Mouse (Mus musculus) limb, embryonic 14.5 days (tissue): Measurements from ENCODE around the gene Cpeb3. TPM values are rescaled to one million over a fixed set of nuclear protein-coding genes. Genes with fewer than 3 reads are reported as not detected.
"Not testable (repeated sequence)": the region's sequence is repeated elsewhere in the genome, so short reads cannot be mapped to it uniquely, and the experiment has no call there.

Source experiments
- ATAC-seq: fragments of 200-750 bp; cut with Nextera tagmentation; 2 replicates; pipeline ENCODE4 v1.8.0; 2017; ENCODE audit warnings: low read depth, moderate number of reproducible peaks, moderate TSS enrichment; ENCODE audit not compliant: low FRiP score
- DNase-seq: peaks from one replicate; pipeline ENCODE4 v3.0.0-alpha.2; 2015; ENCODE audit warnings: low spot score
- H3K27ac ChIP-seq: fragments of 300-500 bp; sonication (generic); replicated peaks from 2 replicates; pipeline ENCODE4 v1.5.1; 2014; ENCODE audit warnings: low read depth, mild to moderate bottlenecking, low read length, moderate library complexity, mixed read lengths
- H3K27me3 ChIP-seq: fragments of 300-500 bp; sonication (generic); 2 replicates; pipeline ENCODE4 v1.6.1; 2014; ENCODE audit warnings: low read length, mixed read lengths; ENCODE audit not compliant: control insufficient read depth, insufficient read depth
- H3K36me3 ChIP-seq: fragments of 300-500 bp; sonication (generic); 2 replicates; pipeline ENCODE4 v1.6.1; 2014; ENCODE audit warnings: mild to moderate bottlenecking, low read length, moderate library complexity, mixed read lengths; ENCODE audit not compliant: control insufficient read depth, insufficient read depth
- H3K4me1 ChIP-seq: fragments of 300-500 bp; sonication (generic); 2 replicates; pipeline ENCODE4 v1.6.1; 2014; ENCODE audit warnings: antibody characterized with exemption, low read length, mixed read lengths; ENCODE audit not compliant: control insufficient read depth, insufficient read depth
- H3K4me2 ChIP-seq: fragments of 300-500 bp; sonication (generic); replicated peaks from 2 replicates; pipeline ENCODE4 v1.6.1; 2014; ENCODE audit warnings: low read depth, mild to moderate bottlenecking, low read length, moderate library complexity; ENCODE audit not compliant: severe bottlenecking
- H3K4me3 ChIP-seq: fragments of 300-500 bp; sonication (generic); replicated peaks from 2 replicates; pipeline ENCODE4 v1.5.1; 2014; ENCODE audit warnings: low read length
- H3K9ac ChIP-seq: fragments of 300-500 bp; sonication (generic); 2 replicates; pipeline ENCODE4 v1.6.1; 2014; ENCODE audit warnings: mild to moderate bottlenecking, low read depth, low read length, moderate library complexity; ENCODE audit not compliant: severe bottlenecking
- H3K9me3 ChIP-seq: fragments of 300-500 bp; sonication (generic); 2 replicates; pipeline ENCODE4 v1.6.1; 2016; ENCODE audit warnings: low read length; ENCODE audit not compliant: control insufficient read depth
- POLR2A ChIP-seq: fragments of 200-500 bp; IDR thresholded peaks from 2 replicates; pipeline ENCODE4 v1.8.0; 2012; ENCODE audit warnings: inconsistent platforms, mild to moderate bottlenecking, moderate library complexity, borderline replicate concordance; ENCODE audit not compliant: insufficient read depth, insufficient read length; ENCODE audit errors: extremely low read depth
- WGBS: fragments of 180-500 bp; shearing (Covaris S2); extraction: QIAGEN DNeasy Blood & Tissue Kit; methylation state at CpG from one replicate; pipeline ENCODE4 v1.1.7; 2014; 5-methylcytosine and 5-hydroxymethylcytosine counted together
- polyA plus RNA-seq, 2 experiments: library from polyadenylated mRNA; depleted of rRNA in 1 of 2; stranded (reverse) in 1 of 2; unstranded in 1 of 2; fragments of >200 nt; fragmentation: Nextera tagmentation in 1 of 2; extraction: Ambion mirVana in 1 of 2; gene quantifications; 2 replicates each; pipeline versions ENCODE4 v1.2.1 to v1.2.3; 2012 to 2014

Cpeb3 gene
- polyA plus RNA-seq, 2 experiments: 1.4 to 1.6 TPM

DNA sequence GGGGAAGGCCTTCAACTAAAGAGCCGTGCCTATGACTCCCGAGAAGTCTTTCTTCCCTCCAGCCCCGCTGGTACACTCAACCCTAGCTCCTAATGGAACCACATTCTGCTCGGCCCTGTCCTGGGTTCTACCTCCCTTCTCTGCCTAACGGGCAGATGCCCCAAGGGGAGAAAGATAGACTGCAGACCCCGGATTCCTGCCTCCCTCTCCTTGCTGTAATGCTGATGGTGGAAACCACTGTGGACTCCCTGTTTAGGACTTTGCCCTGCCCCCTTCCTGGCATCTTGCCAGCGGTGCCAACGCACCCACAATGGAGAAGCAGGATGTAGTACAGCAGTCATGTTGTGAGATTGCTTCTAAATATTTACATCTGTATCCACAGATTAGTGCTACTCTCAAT, 27.4 kb upstream of the Cpeb3 start:
- Histone ChIP-seq H3K4me3 (no peak overlapping the region), H3K9me3 (no peaks in the 10 kb centered on the region), H3K4me1 (peaks cover 4% of the 10 kb centered on the region), H3K27me3 (peaks cover 17% of the 10 kb centered on the region), H3K27ac (no peak overlapping the region), H3K9ac (no peak overlapping the region), H3K36me3 (no peaks in the 10 kb centered on the region), H3K4me2 (no peak overlapping the region)
- ATAC-seq: no peak
- 44% methylated on average over 8 of the region's 8 CpGs for WGBS
- no peak for DNase-seq
- no peak for TF ChIP-seq POLR2A

DNA sequence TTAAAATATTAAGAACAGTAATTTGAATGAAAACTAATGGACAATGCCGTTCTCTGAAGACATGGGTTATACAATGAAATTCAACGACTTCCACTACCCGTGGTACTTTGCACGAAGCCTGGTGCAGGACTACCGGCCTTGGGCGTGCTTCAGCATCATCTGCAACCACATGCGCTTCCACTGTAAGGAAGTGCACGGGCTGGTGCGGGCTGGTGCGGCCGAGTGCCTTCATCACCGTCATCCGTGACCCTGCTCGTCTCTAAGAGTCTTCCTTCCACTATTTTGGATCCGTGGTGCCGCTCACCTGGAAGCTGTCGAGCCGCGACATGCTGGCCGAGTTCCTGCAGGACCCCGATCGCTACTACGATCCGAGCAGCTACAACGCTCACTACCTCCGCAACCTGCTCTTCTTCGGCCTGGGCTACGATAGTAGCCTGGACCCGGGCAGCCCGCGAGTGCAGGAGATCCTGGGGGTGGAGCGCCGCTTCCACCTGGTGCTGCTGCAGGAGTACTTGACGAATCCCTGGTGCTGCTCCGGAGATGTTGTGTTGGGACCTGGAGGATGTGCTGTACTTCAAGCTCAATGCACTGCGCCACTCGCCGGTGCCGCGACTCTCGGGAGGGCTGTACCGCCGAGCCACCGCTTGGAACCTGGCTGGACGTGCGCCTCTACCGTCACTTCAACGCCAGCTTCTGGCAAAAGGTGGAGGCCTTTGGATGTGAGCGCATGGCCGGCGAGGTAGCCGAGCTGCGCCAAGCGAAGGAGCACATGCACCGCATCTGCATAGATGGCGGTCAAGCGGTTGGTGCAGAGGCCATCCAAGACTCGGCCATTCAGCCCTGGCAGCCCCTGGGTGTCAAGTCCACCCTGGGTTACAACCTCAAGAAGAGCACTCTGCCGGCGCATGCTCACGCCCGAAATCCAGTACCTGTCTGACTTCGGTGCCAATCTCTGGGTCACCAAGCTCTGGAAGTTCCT, 25.4 kb upstream of the Cpeb3 start:
- H3K27ac ChIP-seq: no peak overlapping the region
- DNase-seq (no peak), ATAC-seq (no peak)
- peak overlapping the region; percentile 34 for H3K4me3 ChIP-seq
- WGBS: 5% methylated on average over 62 of the region's 63 CpGs
- H3K36me3 ChIP-seq: no peaks in the 10 kb centered on the region
- peaks cover 17% of the 10 kb centered on the region for H3K27me3 ChIP-seq
- peak overlapping the region; percentile 56 for H3K4me2 ChIP-seq
- no peak overlapping the region for H3K9ac ChIP-seq
- no peak for TF ChIP-seq POLR2A
- peaks cover 4% of the 10 kb centered on the region for H3K4me1 ChIP-seq
- no peaks in the 10 kb centered on the region for H3K9me3 ChIP-seq

DNA sequence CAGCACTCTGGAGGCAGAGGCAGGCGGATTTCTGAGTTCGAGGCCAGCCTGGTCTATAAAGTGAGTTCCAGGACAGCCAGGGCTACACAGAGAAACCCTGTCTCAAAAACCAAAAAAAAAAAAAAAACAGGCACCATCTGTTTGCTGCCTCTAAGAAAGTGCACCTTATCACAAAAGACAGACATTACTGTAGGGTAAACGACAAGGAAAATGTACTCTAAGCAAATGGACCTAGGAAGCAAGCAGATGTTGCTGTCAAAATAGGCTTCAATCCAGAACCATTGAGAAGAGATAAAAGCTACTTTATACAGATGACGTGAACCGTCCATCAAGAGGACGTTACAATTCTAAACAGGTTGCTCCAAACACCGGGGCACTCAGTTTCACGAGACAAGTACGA, 24.2 kb upstream of the Cpeb3 start:
- H3K27me3 ChIP-seq: peaks cover 17% of the 10 kb centered on the region
- H3K27ac ChIP-seq, H3K9ac ChIP-seq, H3K4me1 ChIP-seq, H3K36me3 ChIP-seq, H3K4me3 ChIP-seq, H3K4me2 ChIP-seq, H3K9me3 ChIP-seq, DNase-seq, ATAC-seq: not testable (repeated sequence)
- WGBS: 65% methylated on average over 9 of the region's 9 CpGs

DNA sequence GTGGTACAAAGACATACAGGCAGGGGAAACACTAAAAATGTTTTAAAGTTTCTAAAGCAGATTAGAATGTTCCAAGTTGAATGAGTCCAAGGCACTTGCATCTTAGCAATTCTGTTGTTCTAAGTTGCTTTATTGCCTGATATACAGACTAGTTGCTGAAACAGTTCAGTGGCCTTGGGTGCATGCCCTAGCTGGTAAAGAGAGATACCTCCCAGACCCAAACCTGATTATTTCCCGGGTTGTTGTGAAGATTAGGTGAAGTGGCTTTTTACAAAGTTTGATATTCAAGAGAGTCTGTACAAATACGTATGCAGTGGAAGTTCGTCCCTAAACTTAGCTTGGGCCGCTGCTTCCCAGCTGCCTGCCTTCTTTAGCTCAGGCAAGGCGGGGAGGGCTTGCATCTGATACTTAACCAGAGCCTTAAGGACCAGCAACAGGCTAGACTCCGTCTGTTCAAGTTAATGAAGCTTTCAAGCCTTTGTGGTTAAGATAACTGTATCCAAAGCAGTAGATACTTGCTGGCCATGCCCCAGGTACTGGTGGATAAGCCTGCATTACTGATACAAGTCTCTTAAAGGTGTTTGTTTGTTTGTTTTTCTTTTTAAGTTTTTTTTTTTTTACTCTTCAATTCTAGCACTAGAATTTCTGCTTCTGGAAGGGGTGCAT, 16.9 kb upstream of the Cpeb3 start:
- WGBS: 84% methylated on average over 6 of the region's 6 CpGs
- Histone ChIP-seq H3K27me3 (no peaks in the 10 kb centered on the region), H3K27ac (no peak overlapping the region), H3K9me3 (no peaks in the 10 kb centered on the region), H3K9ac (no peak overlapping the region), H3K36me3 (peaks cover 22% of the 10 kb centered on the region), H3K4me3 (no peak overlapping the region), H3K4me1 (no peaks in the 10 kb centered on the region), H3K4me2 (no peak overlapping the region)
- TF ChIP-seq POLR2A: no peak
- ATAC-seq: no peak
- no peak for DNase-seq

DNA sequence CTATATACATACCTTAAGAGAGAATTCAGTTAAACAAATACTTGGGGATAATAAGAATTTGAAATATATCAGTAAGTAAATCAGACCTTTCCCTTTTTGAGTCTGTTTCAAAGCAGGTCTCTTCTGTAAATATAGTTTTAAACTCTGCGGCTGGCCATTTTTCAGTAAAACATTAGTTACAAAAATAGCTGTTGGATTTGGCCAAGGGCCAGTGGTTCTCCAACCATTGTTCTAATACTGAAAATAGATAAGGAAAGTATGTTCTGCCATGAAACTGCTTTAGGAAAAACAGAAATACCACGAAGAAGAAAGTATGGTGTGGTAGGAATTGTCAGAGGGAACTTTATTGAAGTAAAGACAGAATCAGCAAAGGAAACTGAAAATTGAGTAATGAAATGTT, 6.3 kb upstream of the Cpeb3 start:
- Histone ChIP-seq H3K9ac (no peak overlapping the region), H3K4me3 (no peak overlapping the region), H3K4me2 (no peak overlapping the region), H3K36me3 (peaks cover 72% of the 10 kb centered on the region), H3K9me3 (no peaks in the 10 kb centered on the region), H3K27me3 (no peaks in the 10 kb centered on the region), H3K4me1 (peaks cover under 1% of the 10 kb centered on the region; the same call in 1 of the 2 replicates), H3K27ac (no peak overlapping the region)
- ATAC-seq (no peak), DNase-seq (no peak)
- WGBS: 86% methylated on average over 2 of the region's 2 CpGs
- TF ChIP-seq POLR2A: no peak
